16 mouse cellular contexts compared by ENCODE assay signal in genomic region chr5:18489709-18490108, GRCm38 (mm10).
"Had no signal": no experiment of that assay in that cellular context is flagged by ENCODE, and none has a peak within 500 bp of the region (broad histone marks: within the 10 kb centered on the region; RNA-seq: fewer than 3 reads in every experiment).

No protein-coding gene starts in this region.

- H3K4me1 ChIP-seq: neural tube, embryonic 13.5 days; neural tube, embryonic 15.5 days; stomach, embryonic 15.5 days had no signal

- H3K27ac ChIP-seq: neural tube, embryonic 13.5 days; neural tube, embryonic 15.5 days; stomach, embryonic 15.5 days; stomach, postnatal 0 days had no signal

- H3K36me3 ChIP-seq: neural tube, embryonic 13.5 days; neural tube, embryonic 15.5 days; stomach, embryonic 15.5 days had no signal

- H3K9ac ChIP-seq: neural tube, embryonic 13.5 days; neural tube, embryonic 15.5 days; stomach, embryonic 15.5 days had no signal

- H3K27me3 ChIP-seq: neural tube, embryonic 13.5 days; neural tube, embryonic 15.5 days; stomach, embryonic 15.5 days had no signal

- DNase-seq: retina, postnatal 1 day; right cerebral cortex, adult 18-20 months; right cerebral cortex, postnatal 14 days; right cerebral cortex, postnatal 25 days; right cerebral cortex, postnatal 4 days; spleen, adult 18-20 months; thymus, adult 18-20 months; thymus, adult 2 months; thymus, postnatal 14 days; thymus, postnatal 25 days; thymus, postnatal 36 days; thymus, postnatal 4 days had no signal

- H3K9me3 ChIP-seq: neural tube, embryonic 13.5 days; neural tube, embryonic 15.5 days; stomach, embryonic 15.5 days had no signal

- H3K4me2 ChIP-seq: neural tube, embryonic 13.5 days; neural tube, embryonic 15.5 days; stomach, embryonic 15.5 days had no signal

- H3K4me3 ChIP-seq: neural tube, embryonic 13.5 days; neural tube, embryonic 15.5 days; stomach, embryonic 15.5 days had no signal
